Mouse (Mus musculus): ENCODE measurements at regions not wholly inside any gene's neighbourhood (a gene's known extent, or its start where the extent isn't known, plus 50 kb on each side); places are given as distances from the start of the nearest gene placed in this dataset.
"Not testable (repeated sequence)": the region's sequence is repeated elsewhere in the genome, so short reads cannot be mapped to it uniquely, and the experiment has no call there.

DNA sequence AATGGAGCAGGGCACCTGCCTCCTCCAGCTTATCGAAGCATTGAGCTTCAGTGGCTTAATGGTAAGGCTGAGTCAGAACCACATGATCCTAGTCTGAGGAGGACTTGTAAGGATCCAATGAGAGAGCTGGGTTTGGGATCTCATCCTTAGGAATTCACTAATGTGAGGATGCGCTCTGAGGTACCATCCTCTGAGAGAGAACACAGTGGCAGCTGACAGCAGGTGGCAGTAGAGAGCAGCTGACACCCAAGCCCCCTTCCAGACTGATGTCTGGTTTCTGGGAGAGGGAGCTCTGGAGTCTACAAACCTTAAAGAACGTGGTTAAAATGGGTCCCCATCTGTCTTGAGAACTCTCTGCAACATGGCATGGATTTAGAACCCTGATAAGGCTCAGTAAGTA is 137.8 kb downstream of the B3glct start:
- DNase-seq: peak in 1 of 2 experiments; percentile 32

DNA sequence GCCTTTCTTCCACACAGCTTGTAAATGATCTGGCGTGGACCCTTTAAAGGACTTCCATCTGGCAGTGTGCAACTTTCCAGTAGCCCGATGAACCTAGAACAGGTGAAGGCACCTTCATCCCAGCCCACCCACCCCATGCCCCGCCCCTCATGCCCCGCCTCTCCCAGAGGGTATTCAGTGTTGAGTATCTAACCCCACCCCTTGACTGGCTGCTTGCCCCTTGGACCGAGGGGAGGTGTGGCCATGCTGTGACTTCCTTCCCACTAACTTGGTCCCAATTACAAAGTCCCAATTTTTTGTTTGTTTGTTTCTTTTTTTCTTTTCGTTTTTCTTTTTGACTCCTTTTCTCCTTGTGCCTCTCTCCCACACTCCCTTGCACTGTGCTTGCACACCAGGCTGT is 140.8 kb downstream of the B3glct start:
- no peak for DNase-seq

DNA sequence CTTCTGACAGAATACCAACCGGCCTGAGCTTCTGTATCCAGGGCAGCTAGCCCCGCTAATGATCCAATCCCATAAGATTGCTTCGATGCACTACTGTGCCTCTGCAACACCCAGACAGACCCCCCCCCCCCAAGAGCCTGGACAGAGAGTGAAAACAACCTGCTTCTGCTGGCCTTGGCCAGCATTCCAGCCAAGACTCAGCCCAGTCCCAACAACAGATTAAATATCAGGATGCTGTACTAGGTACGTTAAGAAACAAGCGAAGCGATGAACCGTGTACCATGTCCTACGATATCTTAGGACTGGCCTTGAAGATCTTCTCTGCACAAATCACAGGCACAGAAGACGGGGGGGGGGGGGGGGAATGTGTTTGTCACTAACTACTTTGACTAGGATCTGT is 145.8 kb downstream of the B3glct start:
- no peak for DNase-seq

DNA sequence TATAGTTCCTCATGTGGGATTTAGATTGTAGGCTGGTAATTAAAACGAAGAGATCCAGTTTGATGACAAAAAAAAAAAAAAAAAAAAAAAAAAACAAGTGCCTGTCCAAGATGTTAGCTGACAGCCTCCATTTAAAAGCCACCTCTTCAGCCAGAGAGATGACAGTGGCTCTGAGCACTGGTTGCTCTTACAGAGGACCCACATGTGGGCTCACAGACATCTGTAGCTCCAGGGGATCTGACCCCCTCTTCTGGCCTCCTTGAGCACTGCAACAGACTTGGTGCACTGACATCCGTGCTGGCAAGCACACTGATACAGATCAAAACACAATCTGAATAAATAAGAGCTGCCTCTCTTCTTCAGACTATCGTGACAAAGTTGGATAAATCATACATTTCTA is 149.6 kb downstream of the B3glct start:
- DNase-seq: no peak

DNA sequence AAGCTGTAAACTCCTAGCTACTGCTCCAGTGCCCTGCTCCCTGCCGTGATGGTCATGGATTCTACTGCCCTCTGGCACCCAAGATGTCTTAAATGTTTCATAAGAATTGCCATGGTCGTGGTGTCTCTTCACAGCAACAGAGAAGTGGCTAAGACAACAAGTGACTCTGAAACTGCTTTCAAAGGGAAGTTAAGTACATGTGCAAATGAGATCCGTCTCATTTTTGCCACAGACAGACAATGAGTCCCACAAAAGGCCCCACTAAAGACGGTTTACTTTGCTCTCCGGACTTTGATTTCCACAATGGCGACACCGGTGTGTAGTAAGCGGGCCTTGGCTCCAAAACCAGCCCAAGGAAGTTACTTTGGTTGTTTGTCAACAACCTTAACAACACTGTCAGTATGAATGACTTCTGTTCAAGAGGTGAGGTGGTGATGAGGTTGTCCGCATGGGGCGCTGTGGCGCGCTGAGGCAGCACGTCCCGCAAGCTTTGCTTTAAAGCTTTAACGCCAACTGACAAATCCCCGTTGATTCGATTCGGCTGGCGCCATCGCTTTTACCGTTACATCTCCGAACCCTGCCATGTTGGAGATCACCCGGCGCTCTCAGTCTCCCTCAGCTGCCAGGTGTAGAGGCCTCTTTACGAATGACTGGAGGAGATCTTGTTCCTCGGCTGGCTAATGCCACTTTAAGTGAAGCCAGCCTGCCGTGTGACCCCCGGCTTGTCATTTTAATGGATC is 153.3 kb downstream of the B3glct start:
- DNase-seq: peak; percentile 27 to 71

DNA sequence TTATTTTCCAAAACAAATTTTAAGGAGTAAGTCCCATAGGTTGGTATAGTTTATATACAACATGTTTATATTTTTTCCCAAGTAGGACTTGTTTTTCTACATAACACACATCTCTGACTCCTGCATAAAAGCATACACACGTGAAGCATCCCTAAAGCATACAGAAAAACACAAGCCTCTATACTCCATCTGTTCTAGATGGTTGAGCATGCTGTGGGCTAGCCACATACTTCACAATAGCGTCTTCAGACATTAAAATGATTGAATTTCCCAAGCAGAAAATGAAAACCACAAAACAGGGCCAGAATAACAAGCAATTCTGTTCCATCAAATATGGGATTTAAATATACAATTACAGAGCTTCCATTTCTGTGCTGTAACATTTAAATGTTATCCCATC is 159.3 kb downstream of the B3glct start:
- no peak for DNase-seq

DNA sequence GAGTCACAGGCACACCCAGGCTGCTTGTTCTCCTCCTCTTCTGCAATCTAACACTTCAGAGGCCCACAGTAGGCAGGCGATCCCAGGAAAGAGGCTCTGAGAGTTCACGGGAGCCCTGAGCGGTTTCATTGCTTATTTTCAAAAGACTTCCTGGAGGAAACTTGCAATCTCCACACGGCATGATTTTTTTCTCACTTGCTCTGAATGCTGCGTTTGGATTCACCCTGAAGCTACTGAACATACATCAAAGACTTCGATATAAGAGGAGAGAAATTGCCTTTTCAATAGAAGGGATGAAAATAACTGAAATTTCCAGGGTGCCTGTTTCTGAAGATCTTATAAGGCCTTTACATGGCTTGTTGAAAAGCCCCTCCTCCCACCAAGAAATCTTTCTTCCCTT is 164.5 kb downstream of the B3glct start:
- DNase-seq: no peak

DNA sequence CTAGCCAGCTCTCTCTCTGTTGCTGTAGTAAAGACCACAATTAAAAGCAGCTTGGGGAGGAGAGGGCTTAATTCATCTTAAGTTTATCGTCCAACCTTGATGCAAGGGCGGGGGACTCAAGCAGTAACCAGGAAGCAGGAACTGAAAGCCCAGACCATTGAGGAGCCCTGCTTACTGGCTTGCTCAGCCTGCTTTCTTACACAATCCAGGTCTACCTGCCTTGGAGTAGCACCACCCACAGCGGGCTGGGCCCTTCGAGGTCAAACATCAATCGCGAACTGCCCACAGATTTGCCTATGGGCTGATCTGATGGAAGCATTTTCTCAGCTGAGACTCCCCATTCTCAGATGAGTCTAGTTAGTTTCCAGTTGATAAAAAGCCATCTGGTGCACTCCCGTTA is 165.3 kb downstream of the B3glct start:
- DNase-seq: no peak

DNA sequence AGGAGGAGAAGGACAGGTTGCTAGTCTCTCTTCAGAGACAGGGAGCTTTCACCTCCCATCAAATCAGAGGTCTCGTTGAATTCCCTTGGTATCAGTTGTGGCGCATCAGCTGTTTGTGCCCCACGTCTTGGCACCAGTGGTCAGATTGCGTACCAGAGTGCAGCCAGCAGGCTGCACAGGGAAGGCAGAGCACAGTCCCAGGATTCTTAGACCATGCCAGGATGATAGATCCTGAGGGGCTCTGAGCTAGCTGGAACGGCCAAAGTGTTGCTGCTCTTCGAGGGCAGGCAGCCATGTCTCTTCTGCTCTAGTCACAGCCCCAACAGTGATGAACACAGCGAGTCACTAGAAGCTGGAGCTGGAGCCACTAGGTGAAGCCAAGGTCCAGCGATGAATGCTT is 167.2 kb downstream of the B3glct start:
- no peak for DNase-seq

DNA sequence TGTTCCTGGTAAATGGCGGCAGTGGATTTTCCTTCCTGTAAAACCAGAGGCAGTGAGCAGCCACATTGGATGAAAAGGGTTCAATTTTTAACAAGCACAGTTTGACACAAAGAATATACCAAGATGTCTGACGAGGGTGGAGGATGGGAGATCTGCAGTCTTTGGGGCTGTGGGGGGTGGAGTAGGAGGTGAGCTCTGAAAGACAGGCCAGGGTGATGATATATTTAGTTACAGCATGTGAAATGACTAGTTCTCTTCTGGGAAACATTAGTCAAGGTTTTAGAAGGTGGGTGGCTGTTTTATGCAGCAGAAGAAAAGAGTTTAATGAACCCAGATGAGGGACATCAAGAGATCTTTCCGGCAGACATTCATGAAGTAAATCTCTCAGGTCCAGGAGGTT is 170.0 kb upstream of the Rxfp2 start:
- no peak for DNase-seq

DNA sequence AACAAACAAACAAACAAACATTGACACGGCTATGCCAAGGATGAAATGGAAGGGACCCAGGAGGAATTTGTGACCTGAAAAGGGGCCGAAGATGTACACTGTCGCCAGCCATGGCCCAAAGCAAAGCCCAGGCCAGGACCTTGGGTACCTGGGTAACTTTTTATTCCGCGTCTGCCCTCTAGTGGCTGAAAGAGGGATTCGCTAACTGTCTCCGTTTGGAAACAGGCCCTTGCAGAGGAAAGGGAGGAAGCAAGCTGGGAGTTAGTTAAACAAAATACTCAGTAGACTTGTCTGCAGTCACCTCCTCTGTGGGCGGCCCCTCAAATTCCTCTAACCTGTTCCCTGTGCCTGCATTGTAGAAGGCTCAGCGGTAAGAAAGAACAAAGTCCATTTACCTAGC is 167.5 kb upstream of the Rxfp2 start:
- peak; percentile 34 to 75 for DNase-seq

DNA sequence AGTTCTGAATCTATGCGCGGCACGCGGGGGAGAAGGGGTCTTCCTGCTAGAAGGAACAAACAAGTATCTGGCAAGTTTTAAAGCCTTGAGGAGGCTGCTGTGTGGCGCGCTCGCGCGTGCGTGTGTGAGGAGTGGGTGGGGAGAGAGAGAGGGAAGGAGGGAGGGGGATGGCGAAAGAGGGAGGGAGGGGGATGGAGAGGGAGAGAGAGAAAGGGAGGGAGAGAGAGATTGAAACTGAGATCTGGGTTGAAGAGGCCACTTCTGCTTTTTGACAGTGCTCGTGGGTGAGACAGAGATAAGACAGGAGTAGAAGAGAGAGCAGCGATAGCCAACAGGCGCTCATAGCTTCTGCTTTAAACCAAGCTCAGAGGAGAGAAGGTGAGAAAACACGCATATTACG is 166.0 kb upstream of the Rxfp2 start:
- no peak for DNase-seq

DNA sequence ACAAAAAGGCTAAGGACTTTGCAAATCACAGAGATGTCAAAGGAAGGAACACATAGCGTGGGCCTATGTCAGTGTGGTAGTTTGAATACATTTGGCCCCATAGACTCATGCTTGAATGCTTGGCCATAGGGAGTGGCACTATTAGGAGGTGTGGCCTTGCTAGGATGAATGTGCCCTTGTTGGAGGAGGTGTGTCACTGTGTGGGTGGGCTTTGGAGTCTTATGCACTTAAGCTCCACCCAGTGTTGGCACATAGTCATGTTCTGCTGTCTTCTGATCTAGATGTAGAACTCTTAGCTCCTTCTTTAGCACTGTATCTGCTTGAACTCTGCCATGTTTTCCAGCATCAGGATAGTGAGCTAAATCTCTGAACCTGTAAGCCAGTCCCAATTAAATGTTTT is 162.4 kb upstream of the Rxfp2 start:
- no peak for DNase-seq

DNA sequence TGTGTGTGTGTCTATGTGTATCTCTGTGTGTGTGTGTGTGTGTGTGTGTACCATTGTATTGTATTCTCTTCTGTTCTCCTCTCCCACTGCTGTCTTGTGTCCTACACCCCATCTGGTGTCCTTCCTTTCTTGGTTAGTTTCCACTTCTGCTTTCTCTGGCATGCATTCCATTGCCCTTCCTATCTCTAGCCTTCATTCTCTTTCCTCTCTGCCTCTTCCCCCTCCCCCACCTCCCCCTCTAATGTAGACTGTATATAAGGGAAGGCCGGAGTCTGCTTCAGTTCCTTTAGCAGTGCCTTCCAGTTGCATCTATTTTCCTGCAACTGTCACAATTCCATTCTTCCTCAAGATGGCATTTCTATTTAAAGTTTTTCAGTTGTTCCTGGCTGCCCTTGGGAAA is 161.5 kb upstream of the Rxfp2 start:
- no peak for DNase-seq

DNA sequence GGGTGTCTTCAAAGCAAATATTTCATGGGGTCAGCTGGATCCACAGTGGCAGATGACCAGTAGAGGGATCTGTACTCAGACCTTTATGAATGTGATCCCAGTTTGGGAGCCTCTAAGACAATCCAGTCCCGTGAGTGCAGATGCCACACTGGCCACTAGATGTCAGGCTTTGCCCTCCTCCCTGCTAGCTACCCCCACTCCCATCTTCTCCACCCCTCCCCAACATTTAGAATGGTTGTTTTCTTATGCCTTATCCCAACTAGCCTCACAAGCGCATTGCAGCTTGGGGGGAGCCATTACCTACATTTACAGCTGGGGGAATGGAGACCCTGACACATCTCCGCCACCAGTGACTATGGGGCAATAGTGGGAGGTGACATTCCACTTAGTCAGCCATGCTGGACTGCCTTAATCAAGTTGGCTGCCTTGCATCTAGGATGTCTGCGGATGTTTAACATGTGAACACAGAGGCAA is 156.9 kb upstream of the Rxfp2 start:
- peak; percentile 34 to 63 for DNase-seq

DNA sequence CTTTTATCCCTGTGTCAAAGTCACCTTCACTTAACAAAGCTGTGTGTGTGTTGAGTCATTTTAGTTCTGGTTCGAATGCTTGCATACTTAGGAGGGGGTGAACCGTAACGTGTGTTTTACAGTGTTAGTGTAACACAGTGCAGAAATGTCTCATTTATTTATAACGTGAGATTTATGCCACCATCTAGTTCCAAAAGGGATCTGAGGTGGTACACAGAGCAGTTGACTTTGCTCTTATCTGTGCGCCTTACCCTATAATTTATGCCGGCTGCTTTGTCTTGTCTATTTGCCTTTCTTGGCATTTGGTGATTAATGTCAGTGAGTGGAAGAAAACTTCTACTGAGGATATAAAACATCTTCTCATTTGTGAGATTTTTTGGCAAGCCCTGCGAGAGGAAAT is 150.5 kb upstream of the Rxfp2 start:
- peak in 1 of 2 experiments; percentile 7 for DNase-seq

DNA sequence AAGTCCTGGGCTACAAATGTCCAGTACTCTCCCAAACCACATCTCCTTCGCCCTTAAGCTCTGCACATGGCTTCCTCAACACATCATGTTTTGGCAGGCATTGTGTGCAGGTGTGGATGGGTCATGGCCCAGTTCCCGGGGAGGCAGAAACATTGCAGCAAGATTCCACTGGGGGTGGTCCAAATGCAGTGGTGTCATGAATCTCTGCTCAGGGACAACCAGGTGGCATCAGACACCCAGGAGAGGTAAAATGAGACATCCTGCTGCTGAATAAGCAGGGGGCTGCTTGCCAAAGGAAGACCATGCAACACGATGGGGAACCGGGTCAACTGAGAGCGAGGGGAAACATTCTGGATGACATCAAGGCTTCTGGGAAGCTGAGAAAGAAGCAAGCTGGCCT is 149.0 kb upstream of the Rxfp2 start:
- no peak for DNase-seq

DNA sequence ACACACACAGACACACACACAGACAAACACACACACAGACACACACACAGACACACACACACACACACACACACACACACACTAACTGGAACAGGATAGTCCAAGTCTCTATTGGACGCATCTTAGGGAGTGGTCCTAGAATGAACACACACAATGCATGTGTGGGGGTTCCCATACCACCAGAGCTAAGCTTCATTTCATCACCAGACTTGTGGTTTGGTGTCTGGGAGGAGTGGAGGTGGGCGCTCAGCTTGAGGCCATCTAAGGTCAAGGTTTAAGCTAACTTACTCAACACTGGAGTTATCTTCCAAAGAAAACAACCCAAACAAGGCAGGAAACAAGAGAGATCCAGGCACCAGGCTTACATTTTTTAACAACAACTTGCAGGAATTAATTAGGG is 147.9 kb upstream of the Rxfp2 start:
- DNase-seq: no peak

DNA sequence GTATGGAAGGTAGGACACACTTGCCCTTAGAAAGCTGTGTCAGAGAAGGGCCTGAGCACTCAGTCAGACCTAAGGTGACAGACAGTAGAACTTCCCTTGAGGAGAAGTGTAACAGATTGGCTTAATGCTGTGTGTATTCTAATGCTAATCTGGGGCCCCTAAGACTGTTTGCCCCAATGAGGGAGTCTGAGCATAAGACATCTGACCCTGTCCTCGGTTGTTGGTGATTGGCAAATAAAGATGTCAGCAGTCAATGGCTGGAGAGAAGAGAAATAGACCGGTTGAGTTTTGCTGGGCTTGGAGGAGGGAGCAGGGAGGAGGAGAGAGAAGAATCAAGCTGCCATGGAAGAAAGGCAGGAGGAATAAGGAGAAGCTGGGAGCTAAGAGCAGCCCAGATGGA is 147.0 kb upstream of the Rxfp2 start:
- no peak for DNase-seq

DNA sequence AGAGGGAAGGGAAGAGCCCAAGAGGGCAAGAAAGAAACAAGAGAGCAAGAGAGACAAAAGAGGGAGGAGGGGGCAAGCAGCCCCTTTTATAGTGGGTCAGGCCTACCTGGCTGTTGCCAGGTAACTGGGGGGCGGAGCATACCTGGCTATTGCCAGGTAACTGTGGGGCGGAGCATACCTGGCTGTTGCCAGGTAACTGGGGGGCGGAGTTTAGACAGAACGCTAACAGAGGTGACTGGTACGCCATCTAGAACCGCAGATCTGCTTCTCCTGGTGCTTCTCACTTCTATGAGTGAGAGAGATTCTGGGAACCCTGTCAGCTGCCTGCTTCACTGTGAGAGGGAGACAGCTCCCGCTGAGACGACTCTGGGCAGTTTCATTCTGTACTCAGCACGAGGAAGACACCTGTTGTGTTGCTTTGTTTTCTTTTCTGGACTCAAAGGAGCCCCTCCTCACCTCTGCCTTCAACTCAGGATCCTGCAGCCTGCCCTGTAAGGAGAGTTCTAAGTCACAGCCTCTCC is 144.9 kb upstream of the Rxfp2 start:
- no peak for DNase-seq

DNA sequence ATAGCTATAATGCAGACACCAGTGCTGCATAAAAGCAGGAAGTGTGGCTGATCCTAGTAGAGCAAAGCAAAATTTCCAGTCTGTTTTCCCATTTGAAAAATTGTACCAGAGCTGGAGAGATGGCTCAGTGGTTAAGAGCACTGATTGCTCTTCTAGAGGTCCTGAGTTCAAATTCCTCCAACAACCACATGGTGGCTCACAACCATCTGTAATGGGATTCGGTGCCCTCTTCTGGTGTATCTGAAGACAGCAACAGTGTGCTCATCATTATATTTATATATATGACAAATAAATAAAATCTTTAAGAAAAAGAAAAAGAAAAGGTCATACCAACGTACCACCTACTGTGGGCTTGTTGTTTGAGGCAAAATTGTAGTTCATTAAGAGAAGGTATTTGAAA is 144.1 kb upstream of the Rxfp2 start:
- no peak for DNase-seq

DNA sequence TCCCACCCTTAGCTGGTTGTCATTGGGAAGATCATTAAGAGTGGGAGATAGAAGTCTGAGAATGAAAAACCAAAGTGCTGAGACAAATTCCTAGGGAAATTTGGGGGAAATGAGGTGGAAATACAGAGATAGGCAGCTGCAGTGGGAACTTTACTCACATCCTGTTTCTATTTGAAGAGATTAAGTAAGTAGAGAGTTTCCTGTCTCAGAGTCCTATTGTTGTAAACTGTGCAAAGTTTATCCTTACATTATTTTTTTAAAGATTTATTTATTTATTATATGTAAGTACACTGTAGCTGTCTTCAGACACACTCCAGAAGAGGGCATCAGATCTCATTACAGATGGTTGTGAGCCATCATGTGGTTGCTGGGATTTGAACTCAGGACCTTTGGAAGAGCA is 126.0 kb upstream of the Rxfp2 start:
- not testable (repeated sequence) for DNase-seq

DNA sequence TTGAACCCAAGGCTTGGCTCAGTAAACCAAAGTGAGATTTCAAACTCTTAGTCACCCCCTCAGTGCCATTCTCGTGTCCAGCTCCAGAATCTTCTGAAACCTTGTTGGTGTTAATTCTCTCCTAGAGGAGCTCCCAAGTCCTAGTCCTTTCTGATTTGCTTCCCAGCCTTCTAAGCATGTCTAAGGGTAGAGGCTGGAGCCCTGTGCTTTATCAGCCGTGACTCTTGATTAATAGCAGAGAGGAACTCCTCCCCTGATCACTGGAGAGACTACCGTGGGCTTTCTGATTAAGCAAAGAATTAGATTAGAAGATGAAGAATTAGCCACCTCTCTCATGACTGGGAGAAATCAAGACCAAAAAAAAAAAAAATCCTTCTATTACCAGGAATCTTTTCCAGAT is 111.5 kb upstream of the Rxfp2 start:
- DNase-seq: no peak

DNA sequence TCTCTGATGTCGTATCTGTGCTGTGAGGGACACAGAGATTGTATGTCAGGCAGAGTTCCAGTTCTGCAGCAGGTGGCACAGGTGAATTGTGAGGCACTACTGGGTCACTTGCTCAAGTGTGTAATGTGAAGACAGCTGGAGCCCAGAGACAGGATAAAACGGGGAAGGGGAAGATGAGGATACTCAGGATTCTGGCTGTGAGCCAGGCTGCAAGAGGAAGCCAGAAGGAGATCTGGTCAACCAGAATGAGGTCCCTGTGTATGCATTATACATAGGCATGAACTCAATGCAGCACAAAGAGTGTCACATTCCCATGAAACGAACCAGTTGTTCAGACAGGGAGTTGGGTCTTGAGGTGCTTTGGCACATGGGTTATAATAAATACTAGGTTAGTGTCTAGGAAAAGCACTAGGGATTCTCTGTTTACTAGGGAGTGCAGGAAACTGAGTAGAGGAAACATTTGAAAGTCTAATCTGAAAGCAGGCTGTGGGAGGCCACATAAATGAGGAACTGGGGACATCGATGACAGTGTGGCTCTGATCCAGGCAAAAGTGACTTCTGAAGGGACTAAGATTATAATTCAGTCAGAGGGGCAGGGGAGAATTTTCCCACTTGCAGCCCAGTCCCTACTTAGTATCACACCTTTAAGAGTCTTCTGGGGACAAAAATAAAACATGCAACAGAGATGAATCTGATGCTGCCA is 109.9 kb upstream of the Rxfp2 start:
- DNase-seq: no peak
